Mouse (Mus musculus): Measurements from ENCODE around the gene Serpinb11. TPM values are rescaled to one million over a fixed set of nuclear protein-coding genes. Genes with fewer than 3 reads are reported as not detected.

Gene Serpinb11
- not detected in 2 replicates for polyA plus RNA-seq (2015; fragmentation: Nextera tagmentation; extraction: Ambion mirVana)

- Histone ChIP-seq H3K4me3 (replicated peaks) (no peak within 1 kb of the TSS), H3K27me3 (replicated peaks) (no peaks in the 10 kb centered on the region), H3K27ac (no peak within 1 kb of the TSS), H3K4me1 (replicated peaks) (no peaks in the 10 kb centered on the region), H3K9ac (no peak within 1 kb of the TSS), H3K4me2 (replicated peaks) (no peak within 1 kb of the TSS), H3K9me3 (no peaks in the 10 kb centered on the region), H3K36me3 (no peaks in the 10 kb centered on the region)
- 56% methylated on average over 1 of the region's 1 CpGs for WGBS
- ATAC-seq, result no peak
Observed at GRCm38 (mm10) chr1:107360898-107361297, at the start of gene Serpinb11. TSS of gene Serpinb11 (plus strand) at chr1:107361198.

GRCm38 (mm10) chr1:107345979-107346378 is 15.0 kb upstream of the Serpinb11 start:
- no peaks in the 10 kb centered on the region for H3K36me3 ChIP-seq
- no peak for ATAC-seq
- H3K4me3 ChIP-seq (replicated peaks), result no peak overlapping the region
- no peaks in the 10 kb centered on the region for H3K27me3 ChIP-seq (replicated peaks)
- no peak overlapping the region for H3K4me2 ChIP-seq (replicated peaks)
- no peaks in the 10 kb centered on the region for H3K9me3 ChIP-seq
- H3K9ac ChIP-seq, result no peak overlapping the region
- H3K27ac ChIP-seq, result no peak overlapping the region
- H3K4me1 ChIP-seq (replicated peaks), result no peaks in the 10 kb centered on the region

DNA sequence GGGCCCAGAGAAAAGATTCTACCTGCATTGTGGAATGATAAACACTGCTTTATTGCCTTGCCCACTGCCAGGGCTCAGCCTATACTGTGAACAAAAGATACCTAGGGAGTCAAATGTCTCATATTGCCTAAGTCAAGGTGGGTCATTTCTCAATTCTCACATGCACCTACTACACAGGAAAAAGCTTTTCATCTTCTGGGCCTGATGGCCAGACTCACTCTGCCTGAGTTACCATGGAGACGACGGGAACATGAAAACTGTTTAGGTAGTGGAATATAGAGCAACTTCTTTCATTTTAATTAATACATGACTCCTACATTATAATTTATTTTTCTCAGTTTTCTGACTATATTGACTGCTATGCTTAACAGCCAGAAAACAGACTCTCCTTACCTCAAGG is 14.2 kb upstream of the Serpinb11 start:
- Histone ChIP-seq H3K36me3 (no peaks in the 10 kb centered on the region), H3K27ac (no peak overlapping the region), H3K4me3 (replicated peaks) (no peak overlapping the region), H3K27me3 (replicated peaks) (no peaks in the 10 kb centered on the region), H3K9ac (no peak overlapping the region), H3K4me1 (replicated peaks) (no peaks in the 10 kb centered on the region), H3K9me3 (no peaks in the 10 kb centered on the region), H3K4me2 (replicated peaks) (no peak overlapping the region)
- 83% methylated on average over 2 of the region's 2 CpGs for WGBS
- ATAC-seq, result no peak

GRCm38 (mm10) chr1:107350392-107350791 is 10.6 kb upstream of the Serpinb11 start:
- Histone ChIP-seq H3K9ac (no peak overlapping the region), H3K4me1 (replicated peaks) (no peaks in the 10 kb centered on the region), H3K36me3 (no peaks in the 10 kb centered on the region), H3K27me3 (replicated peaks) (no peaks in the 10 kb centered on the region), H3K9me3 (no peaks in the 10 kb centered on the region), H3K4me3 (replicated peaks) (no peak overlapping the region), H3K27ac (no peak overlapping the region), H3K4me2 (replicated peaks) (no peak overlapping the region)
- 39% methylated on average over 3 of the region's 3 CpGs for WGBS
- no peak for ATAC-seq

DNA sequence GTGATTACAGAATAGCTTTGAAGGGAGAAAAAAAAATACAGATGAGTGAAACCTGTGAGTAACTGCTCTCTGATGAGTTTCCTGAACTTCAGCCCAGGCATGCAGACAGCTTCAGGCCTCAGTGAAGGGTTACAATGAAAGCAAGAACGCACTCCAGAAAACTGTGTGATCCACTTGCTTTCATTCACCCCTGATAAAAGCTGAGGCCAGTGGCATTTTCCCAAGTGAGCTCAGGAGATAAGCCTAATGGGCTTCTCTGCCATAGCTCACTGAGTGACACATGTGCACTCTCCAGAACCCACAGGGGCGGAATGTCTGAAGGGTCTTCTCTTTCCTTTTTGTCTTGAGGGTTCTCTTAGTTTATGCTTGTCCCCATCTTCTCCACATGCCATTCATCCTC is 9.9 kb upstream of the Serpinb11 start:
- Histone ChIP-seq H3K4me1 (replicated peaks) (no peaks in the 10 kb centered on the region), H3K36me3 (no peaks in the 10 kb centered on the region), H3K9me3 (no peaks in the 10 kb centered on the region), H3K4me2 (replicated peaks) (no peak overlapping the region), H3K27me3 (replicated peaks) (no peaks in the 10 kb centered on the region), H3K27ac (no peak overlapping the region), H3K9ac (no peak overlapping the region), H3K4me3 (replicated peaks) (no peak overlapping the region)
- ATAC-seq, result no peak
- 54% methylated on average over 2 of the region's 2 CpGs for WGBS

- Histone ChIP-seq H3K4me1 (replicated peaks) (no peaks in the 10 kb centered on the region), H3K27ac (no peak overlapping the region), H3K27me3 (replicated peaks) (no peaks in the 10 kb centered on the region), H3K4me2 (replicated peaks) (no peak overlapping the region), H3K9me3 (no peaks in the 10 kb centered on the region), H3K36me3 (no peaks in the 10 kb centered on the region), H3K4me3 (replicated peaks) (no peak overlapping the region), H3K9ac (no peak overlapping the region)
- ATAC-seq, result no peak
- 54% methylated on average over 3 of the region's 3 CpGs for WGBS
Observed at GRCm38 (mm10) chr1:107353046-107353445, 8.0 kb upstream of the Serpinb11 start.

- Histone ChIP-seq H3K27me3 (replicated peaks) (no peaks in the 10 kb centered on the region), H3K9me3 (no peaks in the 10 kb centered on the region), H3K9ac (no peak overlapping the region), H3K4me3 (replicated peaks) (no peak overlapping the region), H3K4me2 (replicated peaks) (no peak overlapping the region), H3K36me3 (no peaks in the 10 kb centered on the region), H3K4me1 (replicated peaks) (no peaks in the 10 kb centered on the region), H3K27ac (no peak overlapping the region)
- 68% methylated on average over 7 of the region's 7 CpGs for WGBS
- no peak for ATAC-seq
Observed at GRCm38 (mm10) chr1:107365973-107366372, 5.0 kb downstream of the Serpinb11 start.

- no peak overlapping the region for H3K4me2 ChIP-seq (replicated peaks)
- H3K4me3 ChIP-seq (replicated peaks), result no peak overlapping the region
- H3K9ac ChIP-seq, result no peak overlapping the region
- no peaks in the 10 kb centered on the region for H3K27me3 ChIP-seq (replicated peaks)
- no peaks in the 10 kb centered on the region for H3K4me1 ChIP-seq (replicated peaks)
- no peak for ATAC-seq
- no peaks in the 10 kb centered on the region for H3K36me3 ChIP-seq
- no peak overlapping the region for H3K27ac ChIP-seq
- 72% methylated on average over 2 of the region's 2 CpGs for WGBS
- H3K9me3 ChIP-seq, result no peaks in the 10 kb centered on the region
Observed at GRCm38 (mm10) chr1:107368944-107369343, 7.9 kb downstream of the Serpinb11 start.

DNA sequence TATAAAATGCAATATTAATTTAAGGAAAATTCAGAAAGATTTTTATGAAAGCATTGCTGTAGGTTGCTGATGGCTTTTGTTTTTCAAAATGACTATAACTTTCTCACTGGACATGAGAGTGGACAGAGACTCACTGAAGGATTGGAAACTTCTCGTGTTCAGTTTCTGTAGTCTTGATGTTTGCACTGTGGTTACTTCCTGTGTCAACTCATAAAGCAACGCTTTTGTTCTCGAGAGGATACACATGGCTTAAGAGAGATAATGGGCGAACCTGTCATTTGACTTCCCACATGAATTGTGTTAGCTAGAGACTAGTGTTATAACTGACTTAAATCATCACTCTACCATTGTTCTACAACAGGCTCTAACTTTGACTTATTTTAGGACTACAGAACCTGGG is 16.0 kb downstream of the Serpinb11 start:
- H3K9ac ChIP-seq, result no peak overlapping the region
- no peaks in the 10 kb centered on the region for H3K27me3 ChIP-seq (replicated peaks)
- H3K36me3 ChIP-seq, result no peaks in the 10 kb centered on the region
- H3K4me2 ChIP-seq (replicated peaks), result no peak overlapping the region
- no peaks in the 10 kb centered on the region for H3K9me3 ChIP-seq
- H3K4me1 ChIP-seq (replicated peaks), result no peaks in the 10 kb centered on the region
- H3K4me3 ChIP-seq (replicated peaks), result no peak overlapping the region
- WGBS, result 49% methylated on average over 4 of the region's 4 CpGs
- no peak for ATAC-seq
- H3K27ac ChIP-seq, result no peak overlapping the region

DNA sequence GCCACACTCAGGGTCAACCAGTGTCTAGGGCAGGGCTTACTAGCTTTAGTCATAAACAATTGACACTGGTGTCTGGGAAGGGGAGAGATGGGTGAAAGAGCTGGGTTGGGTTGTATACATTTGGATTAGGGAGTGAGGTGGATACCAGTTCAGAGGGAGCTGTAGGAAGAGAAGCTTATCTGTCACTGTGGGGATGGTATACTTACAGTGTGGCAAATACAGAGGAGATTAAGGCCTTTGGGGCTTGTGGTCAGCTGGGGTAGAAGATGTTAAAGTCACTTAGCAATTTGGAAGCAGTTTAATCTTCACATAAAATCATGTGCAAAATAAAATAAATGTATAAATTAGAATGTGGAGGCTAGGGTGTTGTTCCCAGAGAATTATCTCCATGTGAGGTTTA is 17.4 kb downstream of the Serpinb11 start:
- no peak overlapping the region for H3K4me2 ChIP-seq (replicated peaks)
- no peaks in the 10 kb centered on the region for H3K27me3 ChIP-seq (replicated peaks)
- H3K9ac ChIP-seq, result no peak overlapping the region
- H3K36me3 ChIP-seq, result no peaks in the 10 kb centered on the region
- no peak overlapping the region for H3K27ac ChIP-seq
- H3K4me1 ChIP-seq (replicated peaks), result no peaks in the 10 kb centered on the region
- H3K4me3 ChIP-seq (replicated peaks), result no peak overlapping the region
- H3K9me3 ChIP-seq, result no peaks in the 10 kb centered on the region
- no peak for ATAC-seq

DNA sequence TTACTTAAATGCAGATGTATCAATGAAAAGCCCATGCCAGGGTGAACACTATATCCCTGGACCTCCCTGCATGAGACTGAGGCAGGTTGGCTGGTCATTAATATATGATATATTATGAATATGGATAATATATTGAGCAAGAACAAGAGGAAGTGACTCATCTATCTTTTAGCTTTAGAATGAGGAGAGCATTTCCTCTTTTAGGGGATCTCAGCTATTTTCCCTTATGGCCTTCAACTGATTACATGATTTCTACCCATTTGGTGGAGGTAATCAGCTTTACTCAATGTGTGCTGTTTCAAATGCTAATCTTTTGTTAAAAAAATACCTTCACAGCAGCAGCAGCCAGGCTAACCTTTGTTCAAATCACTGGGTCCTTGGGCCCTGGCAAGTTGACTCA is 20.5 kb downstream of the Serpinb11 start:
- H3K9me3 ChIP-seq, result no peaks in the 10 kb centered on the region
- no peaks in the 10 kb centered on the region for H3K36me3 ChIP-seq
- no peaks in the 10 kb centered on the region for H3K4me1 ChIP-seq (replicated peaks)
- no peak for ATAC-seq
- no peaks in the 10 kb centered on the region for H3K27me3 ChIP-seq (replicated peaks)
- no peak overlapping the region for H3K4me2 ChIP-seq (replicated peaks)
- H3K27ac ChIP-seq, result no peak overlapping the region
- H3K9ac ChIP-seq, result no peak overlapping the region
- H3K4me3 ChIP-seq (replicated peaks), result no peak overlapping the region

- ATAC-seq, result no peak
- WGBS, result 96% methylated on average over 1 of the region's 1 CpGs
Observed at GRCm38 (mm10) chr1:107382404-107382803, 21.4 kb downstream of the Serpinb11 start.

DNA sequence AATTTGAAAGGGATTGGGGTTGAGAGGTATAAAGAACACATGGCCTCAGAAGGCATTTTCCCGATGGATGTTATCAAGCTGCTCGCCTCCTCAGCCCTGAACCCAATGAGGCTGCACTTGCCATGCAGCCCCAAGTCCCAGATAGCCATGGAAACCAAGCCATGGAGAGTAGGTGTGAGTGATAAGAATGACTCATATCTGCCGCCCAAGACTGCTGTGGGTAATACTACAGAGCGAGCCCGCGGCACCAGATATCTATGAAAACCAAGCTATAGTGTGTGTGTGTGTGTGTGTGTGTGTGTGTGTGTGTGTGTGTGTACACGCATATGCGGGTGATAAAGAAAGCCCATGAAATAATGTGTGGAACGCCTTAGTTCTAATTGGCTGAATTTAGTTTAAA is 23.5 kb downstream of the Serpinb11 start:
- Histone ChIP-seq H3K4me2 (replicated peaks) (no peak overlapping the region), H3K4me1 (replicated peaks) (no peaks in the 10 kb centered on the region), H3K4me3 (replicated peaks) (no peak overlapping the region), H3K9ac (no peak overlapping the region), H3K36me3 (no peaks in the 10 kb centered on the region), H3K27ac (no peak overlapping the region), H3K9me3 (no peaks in the 10 kb centered on the region), H3K27me3 (replicated peaks) (no peaks in the 10 kb centered on the region)
- WGBS, result 87% methylated on average over 9 of the region's 9 CpGs
- no peak for ATAC-seq

More at GRCm38 (mm10) chr1:107382404-107382803, 21.4 kb downstream of the Serpinb11 start:
- H3K4me1 ChIP-seq (replicated peaks), result no peaks in the 10 kb centered on the region
- no peaks in the 10 kb centered on the region for H3K36me3 ChIP-seq
- no peaks in the 10 kb centered on the region for H3K9me3 ChIP-seq
- H3K4me3 ChIP-seq (replicated peaks), result no peak overlapping the region
- H3K4me2 ChIP-seq (replicated peaks), result no peak overlapping the region
- no peak overlapping the region for H3K27ac ChIP-seq
- H3K27me3 ChIP-seq (replicated peaks), result no peaks in the 10 kb centered on the region
- H3K9ac ChIP-seq, result no peak overlapping the region

DNA sequence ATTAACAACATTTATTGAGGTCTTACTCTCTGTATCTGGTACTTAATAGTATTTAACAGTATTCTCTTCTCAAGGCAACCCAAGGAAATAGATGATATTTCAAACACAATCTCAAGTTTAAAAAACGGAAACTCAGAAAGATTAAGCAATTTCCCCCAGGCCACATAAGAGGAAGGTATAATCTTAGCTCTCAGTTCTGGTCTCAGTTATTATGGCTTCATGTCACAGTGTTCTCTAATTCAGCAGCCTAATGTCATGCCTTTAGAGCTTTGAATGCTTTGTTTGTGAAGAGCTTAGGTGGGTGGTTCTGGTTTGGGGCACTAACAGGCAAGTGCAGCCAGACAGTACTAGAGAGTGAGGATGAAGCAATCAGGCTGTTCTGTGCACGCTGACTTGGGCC is 28.8 kb downstream of the Serpinb11 start:
- Histone ChIP-seq H3K27ac (no peak overlapping the region), H3K36me3 (no peaks in the 10 kb centered on the region), H3K4me3 (replicated peaks) (no peak overlapping the region), H3K27me3 (replicated peaks) (no peaks in the 10 kb centered on the region), H3K4me2 (replicated peaks) (no peak overlapping the region), H3K4me1 (replicated peaks) (no peaks in the 10 kb centered on the region), H3K9me3 (no peaks in the 10 kb centered on the region), H3K9ac (no peak overlapping the region)
- WGBS, result 82% methylated on average over 2 of the region's 2 CpGs
- no peak for ATAC-seq

Measured in intestine, embryonic 15.5 days (tissue).